Mouse (Mus musculus): ENCODE data around the gene Trio. TPM values are rescaled to one million over a fixed set of nuclear protein-coding genes. Genes with fewer than 3 reads are reported as not detected.

Gene Trio
- total and polyA plus RNA-seq, 2 experiments from 2014 or later, result 21.9 to 214 TPM

- no peak for ATAC-seq
- H3K9ac ChIP-seq, result no peak overlapping the region
- no peak overlapping the region for H3K4me3 ChIP-seq (ENCODE audit: low read depth, low read length)
- H3K27me3 ChIP-seq (ENCODE audit: insufficient read depth, low read length), result no peaks in the 10 kb centered on the region
- peaks cover 35% of the 10 kb centered on the region for H3K4me1 ChIP-seq (ENCODE audit: insufficient read depth)
- TF ChIP-seq CTCF (IDR thresholded peaks at IDR 0.05; ENCODE audit: low read depth), result no peak
- no peak for DNase-seq
- no peak overlapping the region for H3K4me2 ChIP-seq (ENCODE audit: low read depth)
- no peaks in the 10 kb centered on the region for H3K36me3 ChIP-seq (ENCODE audit: insufficient read depth)
- no peak overlapping the region for H3K27ac ChIP-seq (ENCODE audit: low read depth, low read length)
- 67% methylated on average over 11 of the region's 11 CpGs for WGBS
- H3K9me3 ChIP-seq (ENCODE audit: low read length), result no peaks in the 10 kb centered on the region
Measured at GRCm38 (mm10) chr15:27942148-27942847, 83.3 kb downstream of the Trio start.

- ATAC-seq (no peak), DNase-seq (no peak)
- Histone ChIP-seq H3K27ac (ENCODE audit: low read depth, low read length) (no peak overlapping the region), H3K9ac (no peak overlapping the region), H3K27me3 (ENCODE audit: insufficient read depth, low read length) (no peaks in the 10 kb centered on the region), H3K36me3 (ENCODE audit: insufficient read depth) (no peaks in the 10 kb centered on the region), H3K4me2 (ENCODE audit: low read depth) (no peak overlapping the region), H3K4me1 (ENCODE audit: insufficient read depth) (peaks cover 42% of the 10 kb centered on the region), H3K4me3 (ENCODE audit: low read depth, low read length) (no peak overlapping the region), H3K9me3 (ENCODE audit: low read length) (no peaks in the 10 kb centered on the region)
- TF ChIP-seq CTCF (IDR thresholded peaks at IDR 0.05; ENCODE audit: low read depth), result no peak
- 75% methylated on average over 8 of the region's 8 CpGs for WGBS
Measured at GRCm38 (mm10) chr15:27941441-27941840, 84.2 kb downstream of the Trio start.

GRCm38 (mm10) chr15:27941020-27941419 is 84.6 kb downstream of the Trio start:
- H3K36me3 ChIP-seq (ENCODE audit: insufficient read depth), result no peaks in the 10 kb centered on the region
- DNase-seq, result no peak
- peaks cover 45% of the 10 kb centered on the region for H3K4me1 ChIP-seq (ENCODE audit: insufficient read depth)
- TF ChIP-seq CTCF (IDR thresholded peaks at IDR 0.05; ENCODE audit: low read depth), result no peak
- H3K4me2 ChIP-seq (ENCODE audit: low read depth), result no peak overlapping the region
- 88% methylated on average over 8 of the region's 8 CpGs for WGBS
- H3K9ac ChIP-seq, result no peak overlapping the region
- no peak for ATAC-seq
- H3K9me3 ChIP-seq (ENCODE audit: low read length), result no peaks in the 10 kb centered on the region
- H3K27ac ChIP-seq (ENCODE audit: low read depth, low read length), result no peak overlapping the region
- H3K4me3 ChIP-seq (ENCODE audit: low read depth, low read length), result no peak overlapping the region
- H3K27me3 ChIP-seq (ENCODE audit: insufficient read depth, low read length), result no peaks in the 10 kb centered on the region

- H3K4me1 ChIP-seq (ENCODE audit: insufficient read depth), result peaks cover 50% of the 10 kb centered on the region
- H3K4me3 ChIP-seq (ENCODE audit: low read depth, low read length), result no peak overlapping the region
- H3K4me2 ChIP-seq (ENCODE audit: low read depth), result no peak overlapping the region
- no peak overlapping the region for H3K9ac ChIP-seq
- H3K9me3 ChIP-seq (ENCODE audit: low read length), result no peaks in the 10 kb centered on the region
- ATAC-seq (no peak), DNase-seq (no peak)
- no peaks in the 10 kb centered on the region for H3K36me3 ChIP-seq (ENCODE audit: insufficient read depth)
- 49% methylated on average over 4 of the region's 4 CpGs for WGBS
- no peak overlapping the region for H3K27ac ChIP-seq (ENCODE audit: low read depth, low read length)
- H3K27me3 ChIP-seq (ENCODE audit: insufficient read depth, low read length), result no peaks in the 10 kb centered on the region
- TF ChIP-seq CTCF (IDR thresholded peaks at IDR 0.05; ENCODE audit: low read depth), result no peak
Measured at GRCm38 (mm10) chr15:27940032-27940431, 85.6 kb downstream of the Trio start.

- TF ChIP-seq CTCF (IDR thresholded peaks at IDR 0.05; ENCODE audit: low read depth), result no peak
- Histone ChIP-seq H3K27ac (ENCODE audit: low read depth, low read length) (peak overlapping the region; percentile 92), H3K4me3 (ENCODE audit: low read depth, low read length) (no peak overlapping the region), H3K4me2 (ENCODE audit: low read depth) (peak overlapping the region; percentile 50; the same call in 1 of the 2 replicates), H3K27me3 (ENCODE audit: insufficient read depth, low read length) (no peaks in the 10 kb centered on the region), H3K36me3 (ENCODE audit: insufficient read depth) (no peaks in the 10 kb centered on the region), H3K9me3 (ENCODE audit: low read length) (no peaks in the 10 kb centered on the region), H3K9ac (peak overlapping the region; percentile 51; the same call in 1 of the 2 replicates), H3K4me1 (ENCODE audit: insufficient read depth) (peaks cover 40% of the 10 kb centered on the region)
- 12% methylated on average over 6 of the region's 6 CpGs for WGBS
- ATAC-seq, result 0 out of 2 replicates have a peak, but pooled peaks have one; percentile 7
- DNase-seq, result peak; percentile 74
Measured at GRCm38 (mm10) chr15:27938886-27939285, 86.8 kb downstream of the Trio start.

DNA sequence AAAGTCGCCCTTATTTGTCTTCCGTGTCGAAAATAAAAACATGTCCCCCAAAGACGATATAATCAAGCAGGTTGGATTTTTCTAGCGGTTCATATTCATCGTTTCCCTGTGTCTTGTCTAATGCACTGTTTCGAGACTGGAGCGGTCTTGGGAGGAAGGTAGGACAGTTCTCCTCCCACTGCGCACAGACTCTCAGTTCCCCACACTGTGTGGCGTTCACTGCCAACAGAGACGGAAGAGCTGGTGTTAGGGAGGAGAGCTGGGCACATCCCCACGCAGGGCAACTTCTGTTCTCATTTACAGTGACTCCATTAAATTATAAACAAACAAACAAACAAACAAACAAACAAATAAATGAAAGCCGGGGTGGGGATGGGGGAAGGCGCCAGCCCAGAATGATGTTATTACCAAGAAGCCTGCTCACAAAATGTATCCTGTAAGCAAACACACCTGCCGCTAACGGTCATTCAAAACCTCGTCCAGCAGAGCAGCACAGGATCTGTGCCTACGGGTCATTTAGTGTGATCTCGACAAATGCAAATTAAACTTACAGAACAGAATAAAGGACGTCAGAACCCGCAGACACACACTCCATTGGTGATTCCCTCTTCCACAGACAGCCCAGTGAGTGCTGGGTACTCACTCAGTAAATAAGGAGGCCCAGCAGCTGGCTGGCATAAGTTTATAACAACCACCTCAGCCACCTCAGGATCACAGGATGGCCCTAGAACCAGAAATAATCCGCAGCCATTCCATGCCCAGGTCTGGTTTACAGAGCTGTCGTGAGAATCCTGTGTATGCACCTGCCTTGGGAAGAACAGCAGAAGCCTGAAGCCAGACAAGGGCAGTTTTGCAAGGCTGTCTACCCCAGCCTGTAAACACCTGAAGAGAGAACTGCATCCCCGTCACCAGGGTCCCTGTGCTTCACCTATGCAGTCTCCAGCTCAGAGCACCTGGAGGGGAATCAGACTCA is 87.5 kb downstream of the Trio start:
- WGBS, result 6% methylated on average over 24 of the region's 24 CpGs
- H3K27me3 ChIP-seq (ENCODE audit: insufficient read depth, low read length), result no peaks in the 10 kb centered on the region
- DNase-seq (peak; percentile 55), ATAC-seq (peak; percentile 80)
- peak overlapping the region; percentile 50 for H3K4me2 ChIP-seq (ENCODE audit: low read depth)
- no peaks in the 10 kb centered on the region for H3K36me3 ChIP-seq (ENCODE audit: insufficient read depth)
- peak overlapping the region; percentile 30 for H3K4me3 ChIP-seq (ENCODE audit: low read depth, low read length)
- peaks cover 34% of the 10 kb centered on the region for H3K4me1 ChIP-seq (ENCODE audit: insufficient read depth)
- H3K27ac ChIP-seq (ENCODE audit: low read depth, low read length), result peak overlapping the region; percentile 92
- H3K9me3 ChIP-seq (ENCODE audit: low read length), result no peaks in the 10 kb centered on the region
- peak overlapping the region; percentile 51 for H3K9ac ChIP-seq
- no peak for TF ChIP-seq CTCF (IDR thresholded peaks at IDR 0.05; ENCODE audit: low read depth)
